Mouse (Mus musculus) heart, embryonic 10.5 days (tissue): ENCODE data around the gene Glb1l. TPM values are rescaled to one million over a fixed set of nuclear protein-coding genes. Genes with fewer than 3 reads are reported as not detected.

ENCODE experiments used
- microRNA-seq: library from miRNA; unstranded; fragments of <30 nt; microRNA quantifications from one replicate; pipeline ENCODE4, GENCODE M21; 2017
- polyA plus RNA-seq: library from polyadenylated mRNA; unstranded; fragments of >200 nt; fragmentation: Nextera tagmentation; extraction: Ambion mirVana; gene quantifications from 2 replicates; pipeline ENCODE4 v1.2.1, GENCODE M21; 2016

The Glb1l gene
- polyA plus RNA-seq, 1 experiment from 2014 or later, result 10.9 TPM

Small RNAs within 50 kb of the gene (microRNA-seq; reads per million reads assigned to microRNA genes)
- gene Gm27943, result not detected

Other genes with a start within 250 kb of the Glb1l start
- 10.2 and 10.3 TPM in 2 replicates for gene Nhej1, start 85.6 kb downstream of the Glb1l start, polyA plus RNA-seq
- 0.06 TPM in 1 of 2 replicates, not detected in the other for gene Slc23a3, start 76.9 kb downstream of the Glb1l start, polyA plus RNA-seq
- gene Cnppd1, start 68.1 kb downstream of the Glb1l start, polyA plus RNA-seq, result 36.3 TPM in 2 replicates
- gene Retreg2, start 68.0 kb downstream of the Glb1l start, polyA plus RNA-seq, result 30.4 and 37.5 TPM in 2 replicates
- gene Zfand2b, start 42.2 kb downstream of the Glb1l start, polyA plus RNA-seq, result 30.2 and 32.1 TPM in 2 replicates
- gene Abcb6, start 30.4 kb downstream of the Glb1l start, polyA plus RNA-seq, result 24.6 and 29.8 TPM in 2 replicates
- gene Ankzf1, start 18.7 kb downstream of the Glb1l start, polyA plus RNA-seq, result 24.7 and 28.5 TPM in 2 replicates
- gene Atg9a, start 18.6 kb downstream of the Glb1l start, polyA plus RNA-seq, result 27.5 and 36.0 TPM in 2 replicates
- gene Stk16, start within 50 bp of the Glb1l start, polyA plus RNA-seq, result 103 and 131 TPM in 2 replicates
- gene Tuba4a, start 9.1 kb upstream of the Glb1l start, polyA plus RNA-seq, result 35.2 and 50.8 TPM in 2 replicates
- not detected in 2 replicates for gene A630095N17Rik, start 21.3 kb upstream of the Glb1l start, polyA plus RNA-seq
- 24.5 and 32.4 TPM in 2 replicates for gene Dnajb2, start 25.6 kb upstream of the Glb1l start, polyA plus RNA-seq
- gene Ptprn, start 53.7 kb upstream of the Glb1l start, polyA plus RNA-seq, result 0.70 and 0.84 TPM in 2 replicates
- not detected in 2 replicates for gene Resp18, start 67.6 kb upstream of the Glb1l start, polyA plus RNA-seq
- 142 and 144 TPM in 2 replicates for gene Dnpep, start 107.2 kb upstream of the Glb1l start, polyA plus RNA-seq
- 341 and 642 TPM in 2 replicates for gene Des, start 149.5 kb upstream of the Glb1l start, polyA plus RNA-seq
- 77.9 and 80.0 TPM in 2 replicates for gene Speg, start 164.5 kb upstream of the Glb1l start, polyA plus RNA-seq
- 73.4 and 75.4 TPM in 2 replicates for gene Gmppa, start 225.1 kb upstream of the Glb1l start, polyA plus RNA-seq
- 0.79 and 2.3 TPM in 2 replicates for gene Asic4, start 239.6 kb upstream of the Glb1l start, polyA plus RNA-seq